Mouse (Mus musculus) gastrocnemius, adult 8-10 months (tissue): ENCODE data around the gene Sipa1l1. TPM values are rescaled to one million over a fixed set of nuclear protein-coding genes. Genes with fewer than 3 reads are reported as not detected.
"Not testable (repeated sequence)": the region's sequence is repeated elsewhere in the genome, so short reads cannot be mapped to it uniquely, and the experiment has no call there.

Experiments
- DNase-seq, 2 experiments: peaks; one replicate each; pipeline ENCODE4 v3.0.0; 2022; ENCODE audit warnings: low spot score in 2 of 2
- total RNA-seq, 4 experiments: library from RNA; stranded (reverse); gene quantifications; 2 replicates each; pipeline ENCODE4 v1.2.4; 2022

The Sipa1l1 gene
- total RNA-seq, 4 experiments from 2014 or later = 6.1 to 9.7 (median 7.3) TPM

- DNase-seq = no peak
Observed at GRCm38 (mm10) chr12:82175709-82176108, 6.6 kb downstream of the Sipa1l1 start.

GRCm38 (mm10) chr12:82178636-82179035 lies 9.5 kb downstream of the Sipa1l1 start:
- DNase-seq = no peak

GRCm38 (mm10) chr12:82179626-82180025 lies 10.5 kb downstream of the Sipa1l1 start:
- DNase-seq = no peak

- DNase-seq = not testable (repeated sequence)
Observed at GRCm38 (mm10) chr12:82186156-82186555, 17.0 kb downstream of the Sipa1l1 start.

GRCm38 (mm10) chr12:82186740-82187139 lies 17.6 kb downstream of the Sipa1l1 start:
- DNase-seq = no peak

GRCm38 (mm10) chr12:82187178-82187839 lies 18.2 kb downstream of the Sipa1l1 start:
- DNase-seq = no peak

GRCm38 (mm10) chr12:82188321-82189075 lies 19.4 kb downstream of the Sipa1l1 start:
- no peak for DNase-seq

GRCm38 (mm10) chr12:82189076-82189675 lies 20.1 kb downstream of the Sipa1l1 start:
- DNase-seq = no peak

- no peak for DNase-seq
Observed at GRCm38 (mm10) chr12:82189715-82190581, 20.8 kb downstream of the Sipa1l1 start.

GRCm38 (mm10) chr12:82190582-82190965 lies 21.5 kb downstream of the Sipa1l1 start:
- DNase-seq = no peak

GRCm38 (mm10) chr12:82191686-82192085 lies 22.6 kb downstream of the Sipa1l1 start:
- no peak for DNase-seq

GRCm38 (mm10) chr12:82192641-82193054 lies 23.5 kb downstream of the Sipa1l1 start:
- no peak for DNase-seq

GRCm38 (mm10) chr12:82193476-82193875 lies 24.4 kb downstream of the Sipa1l1 start:
- no peak for DNase-seq

GRCm38 (mm10) chr12:82194919-82195318 lies 25.8 kb downstream of the Sipa1l1 start:
- no peak for DNase-seq

- no peak for DNase-seq
Observed at GRCm38 (mm10) chr12:82196213-82196612, 27.1 kb downstream of the Sipa1l1 start.

- no peak for DNase-seq
Observed at GRCm38 (mm10) chr12:82196615-82197146, 27.6 kb downstream of the Sipa1l1 start.

GRCm38 (mm10) chr12:82197207-82197606 lies 28.1 kb downstream of the Sipa1l1 start:
- no peak for DNase-seq

GRCm38 (mm10) chr12:82199286-82199685 lies 30.2 kb downstream of the Sipa1l1 start:
- no peak for DNase-seq

GRCm38 (mm10) chr12:82204106-82204505 lies 35.0 kb downstream of the Sipa1l1 start:
- no peak for DNase-seq

GRCm38 (mm10) chr12:82206857-82207647 lies 37.9 kb downstream of the Sipa1l1 start:
- no peak for DNase-seq
